Mouse (Mus musculus) forebrain, embryonic 16.5 days (tissue): Measurements from ENCODE around the gene Prkar1b. TPM values are rescaled to one million over a fixed set of nuclear protein-coding genes. Genes with fewer than 3 reads are reported as not detected.

ENCODE experiments used
- ATAC-seq: fragments of 200-750 bp; cut with Nextera tagmentation; 2 replicates; pipeline ENCODE4 v1.8.0; 2017; ENCODE audit warnings: mild to moderate bottlenecking, moderate library complexity
- H3K27ac ChIP-seq: fragments of 300-500 bp; sonication (generic); 2 replicates; pipeline ENCODE4 v1.5.1; 2014; ENCODE audit warnings: low read length, control low read depth
- H3K27me3 ChIP-seq: fragments of 300-500 bp; sonication (generic); replicated peaks from 2 replicates; pipeline ENCODE4 v1.6.1; 2014; ENCODE audit warnings: low read length; ENCODE audit not compliant: control insufficient read depth, insufficient read depth
- H3K36me3 ChIP-seq: fragments of 300-500 bp; sonication (generic); 2 replicates; pipeline ENCODE4 v1.6.1; 2014; ENCODE audit not compliant: control insufficient read depth, insufficient read depth
- H3K4me1 ChIP-seq: fragments of 300-500 bp; sonication (generic); replicated peaks from 2 replicates; pipeline ENCODE4 v1.6.1; 2014; ENCODE audit warnings: low read length; ENCODE audit not compliant: control insufficient read depth, insufficient read depth
- H3K4me2 ChIP-seq: fragments of 300-500 bp; sonication (generic); 2 replicates; pipeline ENCODE4 v1.6.1; 2014; ENCODE audit warnings: mild to moderate bottlenecking, low read length, control low read depth
- H3K4me3 ChIP-seq: fragments of 300-500 bp; sonication (generic); replicated peaks from 2 replicates; pipeline ENCODE4 v1.5.1; 2014; ENCODE audit warnings: mild to moderate bottlenecking, low read length, control low read depth
- H3K9ac ChIP-seq: fragments of 300-500 bp; sonication (generic); replicated peaks from 2 replicates; pipeline ENCODE4 v1.6.1; 2014; ENCODE audit warnings: low read depth, low read length, control low read depth
- H3K9me3 ChIP-seq: fragments of 300-500 bp; sonication (generic); 2 replicates; pipeline ENCODE4 v1.6.1; 2016; ENCODE audit warnings: low read length; ENCODE audit not compliant: control insufficient read depth
- WGBS: fragments of 180-500 bp; shearing (Covaris S2); extraction: QIAGEN DNeasy Blood & Tissue Kit; methylation state at CpG from one replicate; pipeline ENCODE4 v1.1.7; 2014; 5-methylcytosine and 5-hydroxymethylcytosine counted together
- polyA plus RNA-seq: library from polyadenylated mRNA; unstranded; fragments of >200 nt; fragmentation: Nextera tagmentation; extraction: Ambion mirVana; gene quantifications from 2 replicates; pipeline ENCODE4 v1.2.1, GENCODE M21; 2015

Prkar1b gene
- polyA plus RNA-seq, 1 experiment from 2014 or later: 245 TPM

DNA sequence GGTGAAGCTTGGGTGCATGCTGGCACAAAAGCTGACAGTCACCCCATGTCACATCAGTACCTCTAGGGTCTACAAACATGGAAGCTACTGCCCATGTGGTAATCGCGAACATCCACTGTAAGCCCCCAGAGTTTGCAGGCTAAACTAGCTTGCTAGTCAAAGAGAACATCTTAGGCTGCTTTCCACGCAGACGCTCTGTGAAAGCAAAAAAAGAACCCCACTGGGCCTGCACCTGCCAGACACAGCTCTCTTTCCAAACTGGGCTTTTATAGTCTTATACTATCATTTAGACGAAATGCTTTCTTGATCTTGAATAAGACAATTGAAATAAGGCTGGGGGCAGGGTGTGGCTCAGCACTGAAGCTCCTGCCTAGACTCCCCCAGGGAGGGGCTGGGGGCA lies 88.1 kb downstream of the Prkar1b start:
- H3K4me3 ChIP-seq: no peak overlapping the region
- no peak overlapping the region for H3K4me2 ChIP-seq
- no peak overlapping the region for H3K9ac ChIP-seq
- H3K27me3 ChIP-seq: no peaks in the 10 kb centered on the region
- H3K9me3 ChIP-seq: no peaks in the 10 kb centered on the region
- no peak for ATAC-seq
- H3K4me1 ChIP-seq: peaks cover 2% of the 10 kb centered on the region; the same call in 1 of the 2 replicates
- H3K27ac ChIP-seq: no peak overlapping the region
- H3K36me3 ChIP-seq: no peaks in the 10 kb centered on the region
- 56% methylated on average over 5 of the region's 5 CpGs for WGBS

DNA sequence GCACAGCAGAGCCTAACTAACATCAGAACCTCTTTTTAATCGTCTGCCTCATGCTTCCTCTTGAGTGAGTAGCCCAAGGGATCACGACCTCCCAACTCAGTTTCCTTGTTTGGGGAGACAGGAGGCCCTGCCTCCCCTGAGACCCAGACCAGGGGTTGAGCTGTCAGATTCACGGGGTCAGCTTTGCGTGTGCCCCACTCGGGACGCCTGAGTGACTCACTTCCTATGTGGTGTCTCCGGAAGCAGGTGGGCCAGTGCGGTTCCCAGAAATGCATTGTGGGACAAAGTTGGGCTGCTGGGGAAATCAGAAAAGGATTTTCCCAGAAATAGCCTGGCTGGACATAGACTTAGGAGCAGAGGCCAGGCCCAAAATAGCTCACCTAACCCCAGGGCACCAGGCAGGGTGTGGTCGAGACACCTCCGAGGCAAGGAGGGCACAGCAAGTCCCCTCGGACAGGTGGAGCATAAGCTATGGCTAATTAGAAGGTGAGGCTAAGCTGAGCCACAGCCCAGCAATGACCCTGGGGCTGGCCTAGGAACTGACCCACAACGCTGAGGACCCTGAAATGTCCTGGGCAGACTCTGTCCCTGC lies 89.2 kb downstream of the Prkar1b start:
- H3K4me3 ChIP-seq: no peak overlapping the region
- peaks cover 2% of the 10 kb centered on the region; the same call in 1 of the 2 replicates for H3K4me1 ChIP-seq
- no peak for ATAC-seq
- WGBS: 88% methylated on average over 12 of the region's 12 CpGs
- H3K36me3 ChIP-seq: no peaks in the 10 kb centered on the region
- no peak overlapping the region for H3K27ac ChIP-seq
- H3K9ac ChIP-seq: no peak overlapping the region
- no peak overlapping the region for H3K4me2 ChIP-seq
- no peaks in the 10 kb centered on the region for H3K9me3 ChIP-seq
- H3K27me3 ChIP-seq: no peaks in the 10 kb centered on the region

DNA sequence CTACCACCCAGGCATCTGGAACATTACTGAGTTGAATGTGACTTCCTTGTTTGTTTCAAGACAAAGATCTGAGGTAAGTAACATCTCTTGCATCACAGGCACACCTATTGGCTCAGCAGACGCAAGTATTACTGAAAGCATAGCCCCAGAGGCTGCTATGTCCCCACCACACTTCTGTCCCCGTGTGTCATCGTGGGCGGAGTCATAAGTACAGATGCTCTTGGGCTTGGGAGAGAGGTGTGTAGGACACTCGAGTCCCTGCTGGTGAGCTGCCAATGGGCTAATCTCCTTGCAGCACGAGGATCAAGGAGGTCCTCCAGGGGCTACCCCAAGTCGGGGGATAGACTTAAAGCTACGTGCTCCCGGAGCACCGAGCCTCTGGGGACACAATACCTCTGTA lies 96.6 kb downstream of the Prkar1b start:
- Histone ChIP-seq H3K4me1 (peaks cover 4% of the 10 kb centered on the region; the same call in 1 of the 2 replicates), H3K27me3 (no peaks in the 10 kb centered on the region), H3K9me3 (no peaks in the 10 kb centered on the region), H3K4me3 (no peak overlapping the region), H3K4me2 (no peak overlapping the region), H3K9ac (no peak overlapping the region), H3K36me3 (no peaks in the 10 kb centered on the region), H3K27ac (no peak overlapping the region)
- ATAC-seq: no peak
- WGBS: 87% methylated on average over 10 of the region's 10 CpGs

DNA sequence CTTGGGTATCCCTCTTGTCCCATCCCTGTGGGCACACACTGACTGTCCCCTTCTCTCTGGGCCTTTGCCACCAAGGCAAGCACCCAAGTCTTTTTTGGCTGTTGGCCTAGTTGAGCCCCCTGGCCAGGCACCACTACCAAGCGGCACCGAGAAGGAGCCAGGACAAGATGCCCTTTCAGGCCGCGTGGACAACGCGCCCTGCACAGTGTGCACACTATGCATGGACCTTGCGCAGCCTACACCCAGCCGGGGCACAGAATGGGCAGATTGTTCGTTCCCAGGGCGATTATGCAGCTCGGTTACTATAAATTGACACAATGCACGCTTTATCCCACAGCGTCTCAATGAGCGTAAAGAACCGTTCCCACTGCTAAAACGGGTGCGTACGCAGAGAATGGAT lies 98.5 kb downstream of the Prkar1b start:
- WGBS: 37% methylated on average over 18 of the region's 18 CpGs
- no peak overlapping the region for H3K4me3 ChIP-seq
- no peak overlapping the region for H3K9ac ChIP-seq
- H3K9me3 ChIP-seq: no peaks in the 10 kb centered on the region
- H3K27me3 ChIP-seq: no peaks in the 10 kb centered on the region
- H3K4me1 ChIP-seq: peaks cover 4% of the 10 kb centered on the region; the same call in 1 of the 2 replicates
- no peak overlapping the region for H3K27ac ChIP-seq
- H3K4me2 ChIP-seq: no peak overlapping the region
- no peaks in the 10 kb centered on the region for H3K36me3 ChIP-seq
- ATAC-seq: peak; percentile 57; the same call in 1 of the 2 replicates

DNA sequence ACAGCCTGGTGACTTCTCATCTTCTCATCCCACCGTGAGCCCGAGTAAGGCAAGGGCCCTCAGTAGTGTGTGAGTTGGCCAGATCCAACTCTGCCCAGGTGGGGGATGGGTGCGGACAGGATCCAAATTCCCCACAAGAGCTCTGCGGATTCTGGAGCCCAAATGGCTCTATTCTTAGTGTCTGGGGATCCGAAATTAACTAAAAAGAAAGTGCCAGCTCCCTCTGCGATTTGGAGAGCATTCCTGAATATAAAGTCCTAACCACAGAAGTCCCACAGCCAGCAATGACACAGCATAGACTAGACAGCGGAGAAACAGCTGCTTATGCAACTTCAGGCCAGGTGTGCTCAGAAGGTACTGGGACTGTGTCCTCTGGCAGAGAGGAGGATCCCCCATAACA lies 100.4 kb downstream of the Prkar1b start:
- no peaks in the 10 kb centered on the region for H3K9me3 ChIP-seq

DNA sequence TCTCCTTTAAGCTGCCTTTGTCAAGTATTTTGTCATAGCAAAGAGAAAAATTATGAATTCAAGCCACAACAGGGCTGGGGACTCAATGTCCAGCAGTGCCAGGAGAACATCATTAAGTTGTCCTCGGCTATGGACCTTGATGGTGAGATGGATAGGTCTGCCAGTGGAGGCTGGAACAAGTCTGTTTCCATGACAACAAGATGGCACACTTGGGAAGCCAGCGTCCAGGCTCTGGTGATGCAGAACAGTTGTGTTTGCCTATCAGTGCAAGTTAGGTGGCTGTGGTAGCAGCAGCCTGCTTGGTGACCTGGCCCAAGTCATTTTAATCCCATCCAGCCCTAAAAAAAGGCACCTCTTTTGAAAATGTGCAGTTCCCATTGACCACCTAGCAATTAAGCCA lies 102.6 kb downstream of the Prkar1b start:
- H3K4me2 ChIP-seq: no peak overlapping the region
- no peak overlapping the region for H3K4me3 ChIP-seq
- no peak overlapping the region for H3K27ac ChIP-seq
- peaks cover 4% of the 10 kb centered on the region; the same call in 1 of the 2 replicates for H3K4me1 ChIP-seq
- H3K9ac ChIP-seq: no peak overlapping the region
- H3K27me3 ChIP-seq: no peaks in the 10 kb centered on the region
- peaks cover 3% of the 10 kb centered on the region; the same call in 1 of the 2 replicates for H3K36me3 ChIP-seq
- ATAC-seq: no peak
- no peaks in the 10 kb centered on the region for H3K9me3 ChIP-seq
- 51% methylated on average over 2 of the region's 2 CpGs for WGBS

More for the DNA sequence above, 100.4 kb downstream of the Prkar1b start:
- 85% methylated on average over 7 of the region's 7 CpGs for WGBS
- no peaks in the 10 kb centered on the region for H3K27me3 ChIP-seq
- H3K27ac ChIP-seq: no peak overlapping the region
- no peak overlapping the region for H3K4me3 ChIP-seq
- H3K4me1 ChIP-seq: peaks cover 4% of the 10 kb centered on the region; the same call in 1 of the 2 replicates
- no peak overlapping the region for H3K9ac ChIP-seq
- no peak for ATAC-seq
- H3K36me3 ChIP-seq: peaks cover 1% of the 10 kb centered on the region; the same call in 1 of the 2 replicates
- H3K4me2 ChIP-seq: no peak overlapping the region

DNA sequence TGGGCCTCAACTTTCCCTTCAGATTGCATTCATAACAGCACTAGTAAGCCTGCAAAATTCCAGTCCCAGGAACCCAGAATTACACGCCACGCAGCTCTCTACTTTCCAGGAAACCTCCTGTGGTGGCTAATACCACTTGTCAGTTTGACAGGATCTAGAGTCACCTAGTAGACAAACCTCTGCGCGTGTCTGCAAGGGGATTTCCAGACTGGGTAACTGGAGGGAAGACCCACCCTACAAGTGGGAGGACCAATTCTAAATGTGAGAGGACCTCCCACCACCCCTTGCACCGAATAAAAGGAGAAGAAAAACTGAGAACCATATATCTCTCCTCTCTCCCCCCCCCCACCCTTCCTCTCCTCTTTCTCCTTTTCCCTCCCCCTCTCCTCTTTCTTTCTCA lies 103.2 kb downstream of the Prkar1b start:
- Histone ChIP-seq H3K4me1 (peaks cover 1% of the 10 kb centered on the region; the same call in 1 of the 2 replicates), H3K9me3 (no peaks in the 10 kb centered on the region), H3K4me3 (no peak overlapping the region), H3K4me2 (no peak overlapping the region), H3K9ac (no peak overlapping the region), H3K27me3 (no peaks in the 10 kb centered on the region), H3K36me3 (peaks cover 8% of the 10 kb centered on the region), H3K27ac (no peak overlapping the region)
- 87% methylated on average over 5 of the region's 5 CpGs for WGBS
- no peak for ATAC-seq

DNA sequence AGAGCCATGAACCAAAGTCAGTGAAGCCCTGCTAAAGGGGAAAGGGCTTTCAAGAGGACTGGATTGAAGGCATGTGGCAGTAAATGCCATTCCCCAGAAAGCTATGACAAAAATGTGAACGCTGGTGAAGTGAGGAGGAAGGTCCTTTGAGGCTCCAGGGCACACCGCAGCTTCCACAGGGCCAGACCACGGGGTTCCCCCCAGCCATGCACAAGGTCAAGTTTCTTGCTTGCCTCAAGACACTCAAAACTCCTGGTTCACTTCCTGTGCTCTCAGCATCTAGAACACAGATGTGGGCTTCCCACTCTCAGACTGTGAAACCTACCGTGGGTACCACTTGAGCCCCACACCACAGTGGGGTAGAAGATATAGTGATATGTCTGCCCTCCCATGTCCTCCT lies 106.3 kb downstream of the Prkar1b start:
- WGBS: 87% methylated on average over 4 of the region's 4 CpGs
- peaks cover 8% of the 10 kb centered on the region for H3K36me3 ChIP-seq
- H3K9ac ChIP-seq: no peak overlapping the region
- no peak overlapping the region for H3K4me3 ChIP-seq
- ATAC-seq: no peak
- no peaks in the 10 kb centered on the region for H3K4me1 ChIP-seq
- no peak overlapping the region for H3K27ac ChIP-seq
- no peaks in the 10 kb centered on the region for H3K9me3 ChIP-seq
- no peaks in the 10 kb centered on the region for H3K27me3 ChIP-seq
- H3K4me2 ChIP-seq: no peak overlapping the region

DNA sequence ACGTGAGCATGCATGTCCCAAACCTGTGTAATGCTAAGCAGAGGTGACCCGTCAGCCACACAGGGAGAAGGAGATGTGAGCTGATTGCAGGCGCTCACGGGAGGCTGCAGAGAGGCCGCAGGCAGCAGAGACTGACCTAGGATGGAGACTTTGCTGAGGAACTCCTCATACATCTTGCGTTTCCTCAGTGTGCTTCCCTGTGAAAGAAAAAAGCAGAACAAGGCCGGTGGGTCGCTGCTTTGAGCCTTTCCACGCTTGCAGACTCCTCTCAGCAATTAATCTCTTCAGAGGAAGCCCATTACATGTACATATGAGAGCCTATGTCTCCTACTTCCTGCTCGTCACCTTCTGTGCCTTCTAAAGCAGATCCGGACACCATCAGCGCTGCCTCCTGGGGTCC lies 107.5 kb downstream of the Prkar1b start:
- no peak overlapping the region for H3K27ac ChIP-seq
- no peaks in the 10 kb centered on the region for H3K9me3 ChIP-seq
- H3K4me2 ChIP-seq: no peak overlapping the region
- H3K4me1 ChIP-seq: no peaks in the 10 kb centered on the region
- WGBS: 88% methylated on average over 12 of the region's 12 CpGs
- no peak for ATAC-seq
- peaks cover 8% of the 10 kb centered on the region for H3K36me3 ChIP-seq
- no peak overlapping the region for H3K4me3 ChIP-seq
- H3K9ac ChIP-seq: no peak overlapping the region
- H3K27me3 ChIP-seq: no peaks in the 10 kb centered on the region

DNA sequence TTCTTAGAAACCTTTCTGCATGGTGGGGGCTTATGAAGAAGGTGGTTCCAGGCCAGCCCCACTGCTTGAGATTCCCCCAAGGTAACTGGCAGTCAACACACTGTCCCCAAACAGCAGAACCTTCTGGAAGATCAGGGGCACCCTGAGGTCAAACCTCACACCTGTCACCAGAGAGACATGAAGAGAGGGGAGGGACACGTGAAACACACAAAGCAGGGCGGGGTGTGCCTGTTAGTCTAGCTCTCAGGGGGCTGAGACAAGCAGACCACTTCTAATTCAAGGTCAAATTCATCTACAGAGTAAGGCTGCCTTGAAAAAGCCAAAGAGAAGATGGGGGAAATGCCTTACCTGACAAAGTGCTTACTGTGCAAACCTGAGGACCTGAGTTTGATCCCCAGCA lies 114.6 kb downstream of the Prkar1b start:
- Histone ChIP-seq H3K4me1 (peaks cover 10% of the 10 kb centered on the region), H3K4me3 (no peak overlapping the region)
- ATAC-seq: no peak

More for the DNA sequence above, 114.6 kb downstream of the Prkar1b start:
- Histone ChIP-seq H3K36me3 (no peaks in the 10 kb centered on the region), H3K27me3 (no peaks in the 10 kb centered on the region), H3K9me3 (no peaks in the 10 kb centered on the region), H3K27ac (no peak overlapping the region), H3K9ac (no peak overlapping the region), H3K4me2 (no peak overlapping the region)
- 79% methylated on average over 2 of the region's 2 CpGs for WGBS
